Mouse (Mus musculus): ENCODE data around the gene Tmem104. TPM values are rescaled to one million over a fixed set of nuclear protein-coding genes. Genes with fewer than 3 reads are reported as not detected.

The Tmem104 gene
- 10 to 100 TPM; 15.3 to 15.4 TPM for polyA plus RNA-seq (2017; shearing (Covaris generic))

GRCm38 (mm10) chr11:115187224-115187639, at the start of gene Tmem104:
Tmem104 (plus strand) TSS chr11:115187487.

GRCm38 (mm10) chr11:115162832-115163480, 24.3 kb upstream of the Tmem104 start, which contains the start of gene Slc9a3r1:
Slc9a3r1 (plus strand) TSS chr11:115163341.

GRCm38 (mm10) chr11:115187693-115188092, 406 bp downstream of the Tmem104 start, which contains the start of gene Nat9:
Nat9 (minus strand) TSS chr11:115187859.

GRCm38 (mm10) chr11:115267061-115267883, 80.0 kb downstream of the Tmem104 start, which contains the start of gene Grin2c:
Grin2c (minus strand) TSS chr11:115267243.

GRCm38 (mm10) chr11:115276780-115277603, 89.7 kb downstream of the Tmem104 start, which contains the start of gene Fdxr:
Fdxr (minus strand) TSS chr11:115277050.

Other genes starting within 250 kb of the Tmem104 start
- under 1 TPM in 1 of 2 experiments, not detected in 1; 0.61 TPM for gene Cd300c, start 218.3 kb upstream of the Tmem104 start, polyA plus RNA-seq (2017; shearing (Covaris generic))
- under 1 TPM in 1 of 2 experiments, not detected in 1; 0.17 TPM for gene Cd300ld, start 197.6 kb upstream of the Tmem104 start, polyA plus RNA-seq (2017; shearing (Covaris generic))
- gene Cd300c2, start 185.6 kb upstream of the Tmem104 start, polyA plus RNA-seq (2017; shearing (Covaris generic)): under 1 TPM in 1 of 2 experiments, not detected in 1; 0.92 TPM
- not detected for gene Cd300ld2, start 171.3 kb upstream of the Tmem104 start, polyA plus RNA-seq (2017; shearing (Covaris generic))
- not detected for gene Cd300ld4, start 160.5 kb upstream of the Tmem104 start, polyA plus RNA-seq (2017; shearing (Covaris generic))
- not detected for gene Cd300ld5, start 149.7 kb upstream of the Tmem104 start, polyA plus RNA-seq (2017; shearing (Covaris generic))
- gene Cd300ld3, start 139.1 kb upstream of the Tmem104 start, polyA plus RNA-seq (2017; shearing (Covaris generic)): not detected
- 1 to 10 TPM in 1 of 2 experiments, not detected in 1; 3.1 TPM for gene Cd300e, start 125.3 kb upstream of the Tmem104 start, polyA plus RNA-seq (2017; shearing (Covaris generic))
- 100 to 1,000 TPM; 154 to 188 TPM for gene Rab37, start 96.1 kb upstream of the Tmem104 start, polyA plus RNA-seq (2017; shearing (Covaris generic))
- gene Cd300lf, start 53.5 kb upstream of the Tmem104 start, polyA plus RNA-seq (2017; shearing (Covaris generic)): under 1 TPM; 0.39 to 0.98 TPM
- gene Slc9a3r1, start 24.1 kb upstream of the Tmem104 start, polyA plus RNA-seq (2017; shearing (Covaris generic)): 100 to 1,000 TPM; 433 to 435 TPM
- gene Nat9, start 372 bp downstream of the Tmem104 start, polyA plus RNA-seq (2017; shearing (Covaris generic)): 10 to 100 TPM; 14.0 to 15.7 TPM
- under 1 TPM in 1 of 2 experiments, not detected in 1; 0.04 TPM for gene Grin2c, start 79.8 kb downstream of the Tmem104 start, polyA plus RNA-seq (2017; shearing (Covaris generic))
- gene Fdxr, start 89.6 kb downstream of the Tmem104 start, polyA plus RNA-seq (2017; shearing (Covaris generic)): 10 to 100 TPM; 25.0 to 35.0 TPM
- 1 to 10 TPM in 1 of 2 experiments, under 1 TPM in 1; 0.87 to 1.1 TPM for gene Fads6, start 110.2 kb downstream of the Tmem104 start, polyA plus RNA-seq (2017; shearing (Covaris generic))
- not detected for gene Otop2, start 119.7 kb downstream of the Tmem104 start, polyA plus RNA-seq (2017; shearing (Covaris generic))
- not detected for gene Ush1g, start 134.6 kb downstream of the Tmem104 start, polyA plus RNA-seq (2017; shearing (Covaris generic))
- under 1 TPM in 1 of 2 experiments, not detected in 1; 0.89 TPM for gene Otop3, start 147.2 kb downstream of the Tmem104 start, polyA plus RNA-seq (2017; shearing (Covaris generic))
- gene Hid1, start 180.3 kb downstream of the Tmem104 start, polyA plus RNA-seq (2017; shearing (Covaris generic)): 1 to 10 TPM; 6.2 to 9.8 TPM
- gene Cdr2l, start 194.4 kb downstream of the Tmem104 start, polyA plus RNA-seq (2017; shearing (Covaris generic)): under 1 TPM in 1 of 2 experiments, not detected in 1; 0.24 TPM
- 100 to 1,000 TPM; 140 TPM for gene Mrpl58, start 216.3 kb downstream of the Tmem104 start, polyA plus RNA-seq (2017; shearing (Covaris generic))
- gene Atp5h, start 232.5 kb downstream of the Tmem104 start, polyA plus RNA-seq (2017; shearing (Covaris generic)): 100 to 1,000 TPM; 599 to 724 TPM
- gene Kctd2, start 232.6 kb downstream of the Tmem104 start, polyA plus RNA-seq (2017; shearing (Covaris generic)): 10 to 100 TPM; 53.6 to 95.0 TPM

Data from inflammation-experienced regulatory T-cells (primary cell).